Mouse (Mus musculus): ENCODE measurements around the gene Jup.
A peak's percentile ranks its signal among the peaks of the same experiment; 100 is the strongest.
"Not testable (repeated sequence)": the region's sequence is repeated elsewhere in the genome, so short reads cannot be mapped to it uniquely, and the experiment has no call there.

Gene Jup

GRCm38 (mm10) chr11:100387589-100388375 lies 9.8 kb downstream of the Jup start:
- DNase-seq: peak; percentile 39

- DNase-seq: no peak
These were observed 10.5 kb downstream of the Jup start for GRCm38 (mm10) chr11:100387111-100387510.

GRCm38 (mm10) chr11:100386586-100386985 lies 11.0 kb downstream of the Jup start:
- no peak for DNase-seq

- DNase-seq: no peak
These were observed 12.5 kb downstream of the Jup start for GRCm38 (mm10) chr11:100385016-100385415.

GRCm38 (mm10) chr11:100382682-100383081 lies 14.9 kb downstream of the Jup start:
- no peak for DNase-seq

- no peak for DNase-seq
These were observed 18.3 kb downstream of the Jup start for GRCm38 (mm10) chr11:100379311-100379710.

GRCm38 (mm10) chr11:100378446-100378845 lies 19.1 kb downstream of the Jup start:
- DNase-seq: no peak

GRCm38 (mm10) chr11:100377989-100378388 lies 19.6 kb downstream of the Jup start:
- no peak for DNase-seq

GRCm38 (mm10) chr11:100376746-100377389 lies 20.7 kb downstream of the Jup start:
- no peak for DNase-seq

- DNase-seq: no peak
These were observed 21.6 kb downstream of the Jup start for GRCm38 (mm10) chr11:100376005-100376404.

GRCm38 (mm10) chr11:100375127-100375526 lies 22.4 kb downstream of the Jup start:
- DNase-seq: no peak

GRCm38 (mm10) chr11:100371981-100372558 lies 25.5 kb downstream of the Jup start:
- no peak for DNase-seq

- no peak for DNase-seq
These were observed 27.7 kb downstream of the Jup start for GRCm38 (mm10) chr11:100369822-100370221.

- DNase-seq: no peak
These were observed 28.4 kb downstream of the Jup start for GRCm38 (mm10) chr11:100369145-100369544.

GRCm38 (mm10) chr11:100362979-100363562 lies 34.5 kb downstream of the Jup start:
- DNase-seq: peak; percentile 59

- peak; percentile 68 for DNase-seq
These were observed 35.2 kb downstream of the Jup start for GRCm38 (mm10) chr11:100362209-100362978.

GRCm38 (mm10) chr11:100361059-100361458 lies 36.5 kb downstream of the Jup start:
- not testable (repeated sequence) for DNase-seq

- no peak for DNase-seq
These were observed 37.4 kb downstream of the Jup start for GRCm38 (mm10) chr11:100360175-100360574.

GRCm38 (mm10) chr11:100357408-100357807 lies 40.2 kb downstream of the Jup start:
- no peak for DNase-seq

- DNase-seq: no peak
These were observed 40.7 kb downstream of the Jup start for GRCm38 (mm10) chr11:100356819-100357211.

GRCm38 (mm10) chr11:100355972-100356818 lies 41.4 kb downstream of the Jup start, which contains the start of gene Hap1:
TSS of gene Hap1 (minus strand) at chr11:100356128.
- peak; percentile 76 for DNase-seq
